Mouse (Mus musculus) lung, postnatal 14 days (tissue): Measurements from ENCODE around the gene Odf2.

Experiments used
- DNase-seq: peaks from one replicate; pipeline ENCODE4 v3.0.0; 2021

Gene Odf2

GRCm38 (mm10) chr2:29889066-29889944 lies at the start of gene Odf2:
Odf2 (plus strand) TSS chr2:29889221.
- DNase-seq: peak; percentile 100

GRCm38 (mm10) chr2:29839460-29839859 lies 49.6 kb upstream of the Odf2 start:
- DNase-seq: no peak

- DNase-seq: no peak
Observed at GRCm38 (mm10) chr2:29843231-29844105, 45.6 kb upstream of the Odf2 start.

GRCm38 (mm10) chr2:29844115-29844514 lies 44.9 kb upstream of the Odf2 start:
- no peak for DNase-seq

GRCm38 (mm10) chr2:29844661-29845060 lies 44.4 kb upstream of the Odf2 start:
- DNase-seq: no peak

- no peak for DNase-seq
Observed at GRCm38 (mm10) chr2:29845636-29846035, 43.4 kb upstream of the Odf2 start.

- DNase-seq: no peak
Observed at GRCm38 (mm10) chr2:29846061-29846853, 42.8 kb upstream of the Odf2 start.

- DNase-seq: no peak
Observed at GRCm38 (mm10) chr2:29846911-29847310, 42.1 kb upstream of the Odf2 start.

GRCm38 (mm10) chr2:29849041-29849440 lies 40.0 kb upstream of the Odf2 start:
- DNase-seq: no peak

GRCm38 (mm10) chr2:29849841-29850480 lies 39.1 kb upstream of the Odf2 start:
- no peak for DNase-seq

- no peak for DNase-seq
Observed at GRCm38 (mm10) chr2:29852957-29853485, 36.0 kb upstream of the Odf2 start.

- DNase-seq: no peak
Observed at GRCm38 (mm10) chr2:29853736-29854135, 35.3 kb upstream of the Odf2 start.

- DNase-seq: no peak
Observed at GRCm38 (mm10) chr2:29855585-29856210, 33.3 kb upstream of the Odf2 start.

- no peak for DNase-seq
Observed at GRCm38 (mm10) chr2:29856451-29857260, 32.4 kb upstream of the Odf2 start.

- DNase-seq: no peak
Observed at GRCm38 (mm10) chr2:29857341-29857740, 31.7 kb upstream of the Odf2 start.

- no peak for DNase-seq
Observed at GRCm38 (mm10) chr2:29857967-29858366, 31.1 kb upstream of the Odf2 start.

GRCm38 (mm10) chr2:29858748-29859473 lies 30.1 kb upstream of the Odf2 start:
- peak; percentile 50 for DNase-seq

- no peak for DNase-seq
Observed at GRCm38 (mm10) chr2:29865125-29865524, 23.9 kb upstream of the Odf2 start.

GRCm38 (mm10) chr2:29868949-29869645 lies 19.9 kb upstream of the Odf2 start, which contains the start of gene Cercam:
Cercam (plus strand) TSS chr2:29869164.
- DNase-seq: peak; percentile 84
